Mouse (Mus musculus) CH12.LX (cell line): Measurements from ENCODE around the gene Smc4.

Source experiments
- CHD2 ChIP-seq: IDR thresholded peaks from 2 replicates; pipeline ENCODE4 v1.6.1; 2011; ENCODE audit warnings: low read length, improper control_type of control experiment
- CTCF ChIP-seq, 2 experiments: IDR thresholded peaks in 1 of 2; conservative IDR thresholded peaks in 1 of 2; 2 replicates each; pipeline ENCODE4 v1.5.1; 2011 to 2012; ENCODE audit warnings: low read depth in 2 of 2, low read length in 2 of 2, improper control_type of control experiment in 1 of 2, inconsistent platforms in 1 of 2, mild to moderate bottlenecking in 1 of 2, moderate library complexity in 1 of 2
- ETS1 ChIP-seq: conservative IDR thresholded peaks from 2 replicates; pipeline ENCODE4 v1.6.1; 2012; ENCODE audit warnings: low read depth, mild to moderate bottlenecking, inconsistent platforms, low read length, improper control_type of control experiment, moderate library complexity
- MAFK ChIP-seq: IDR thresholded peaks from 2 replicates; pipeline ENCODE4 v1.6.1; 2011; ENCODE audit warnings: low read length, improper control_type of control experiment; ENCODE audit not compliant: insufficient replicate concordance
- MAX ChIP-seq: IDR thresholded peaks from 2 replicates; pipeline ENCODE4 v1.6.1; 2011; ENCODE audit warnings: low read length, improper control_type of control experiment
- MAZ ChIP-seq: IDR thresholded peaks from 2 replicates; pipeline ENCODE4 v1.6.1; 2012; ENCODE audit warnings: low read depth, mild to moderate bottlenecking, inconsistent platforms, low read length, improper control_type of control experiment, moderate library complexity
- NRF1 ChIP-seq: IDR thresholded peaks from 2 replicates; pipeline ENCODE4 v1.6.1; 2014; ENCODE audit warnings: low read depth, mild to moderate bottlenecking, inconsistent platforms, low read length, improper control_type of control experiment, moderate library complexity
- POLR2A ChIP-seq: IDR thresholded peaks from 2 replicates; pipeline ENCODE4 v1.6.1; 2011; ENCODE audit warnings: low read depth, mild to moderate bottlenecking, improper control_type of control experiment, low read length
- POLR2AphosphoS2 ChIP-seq: IDR thresholded peaks from 2 replicates; pipeline ENCODE4 v1.6.1; 2011; ENCODE audit warnings: low read depth, low read length, improper control_type of control experiment
- USF1 ChIP-seq: IDR thresholded peaks from 2 replicates; pipeline ENCODE4 v1.6.1; 2014; ENCODE audit warnings: low read depth, mild to moderate bottlenecking, inconsistent platforms, low read length, improper control_type of control experiment

DNA sequence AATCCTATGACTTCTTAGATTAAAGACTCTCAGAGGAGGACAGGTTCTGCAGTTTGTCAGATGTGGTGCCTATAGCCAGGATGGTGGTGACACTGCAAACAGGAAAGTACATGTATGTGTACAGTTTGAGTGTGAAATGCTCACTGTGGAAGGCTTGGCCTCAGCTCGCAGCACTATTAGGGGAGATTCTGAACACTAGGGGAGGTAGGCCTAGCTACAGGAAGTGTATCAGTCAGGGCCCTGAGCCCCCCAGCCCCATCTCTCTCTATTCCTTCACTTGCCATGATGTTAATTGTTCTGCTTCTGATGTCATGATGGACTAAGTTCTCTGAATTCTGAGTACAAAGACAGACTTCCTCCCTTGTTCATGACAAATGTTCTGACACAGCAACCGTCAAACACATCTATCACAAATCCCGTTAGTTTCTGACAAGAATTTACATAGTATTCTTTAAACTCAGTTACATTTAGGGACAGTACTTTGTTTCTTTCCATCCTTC, 35.4 kb upstream of the Smc4 start:
- TF ChIP-seq CTCF (conservative IDR thresholded peaks at IDR 0.05 in 1 of 2, IDR thresholded peaks at IDR 0.05 in 1 of 2; ENCODE audit: low read depth in 2 of 2, low read length in 2 of 2): no peak
- TF ChIP-seq MAX: no peak
- TF ChIP-seq MAFK: no peak
- no peak for TF ChIP-seq NRF1
- TF ChIP-seq POLR2AphosphoS2: no peak
- no peak for TF ChIP-seq CHD2
- no peak for TF ChIP-seq USF1
- TF ChIP-seq POLR2A: no peak
- no peak for TF ChIP-seq ETS1
- TF ChIP-seq MAZ: no peak
